ENCODE assay signal across 21 mouse cellular contexts in the genomic region with DNA sequence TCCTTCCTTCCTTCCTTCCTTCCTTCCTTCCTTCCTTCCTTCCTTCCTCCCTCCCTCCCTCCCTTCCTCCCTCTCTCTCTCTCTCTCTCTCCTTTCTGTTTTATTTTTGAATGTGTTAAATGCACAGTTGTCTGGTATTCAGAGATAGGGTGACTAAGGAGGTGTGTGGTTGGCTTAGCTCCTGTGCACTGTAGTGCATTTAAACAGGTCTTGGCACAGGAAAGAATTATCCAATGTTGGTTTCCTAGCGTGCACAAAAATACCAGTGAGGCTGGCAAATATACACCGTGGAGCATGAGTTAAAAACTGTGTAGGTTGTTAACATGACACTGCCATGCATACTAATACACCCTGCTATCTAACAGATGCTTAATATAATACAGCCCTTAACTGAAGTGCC.
DNase-seq lines count a peak whose midpoint lies in the region; ATAC-seq lines count a peak whose summit lies in the region.
"Had no signal": no experiment of that assay in that cellular context is flagged by ENCODE, and none has a peak within 500 bp of the region (broad histone marks: within the 10 kb centered on the region; RNA-seq: fewer than 3 reads in every experiment).

No protein-coding gene starts in this region.

- peak; percentile 84 for ATAC-seq in frontal cortex, adult (ENCODE audit: low TSS enrichment)
- peak; percentile 66 for ATAC-seq in megakaryocyte-erythroid progenitor cell, adult 5-6 weeks (replicated peaks; ENCODE audit: low FRiP score, low TSS enrichment, poor library complexity, severe bottlenecking)
- ATAC-seq: activated CD4-positive, CD25-positive, alpha-beta regulatory T cell, adult 4 months; forebrain, embryonic 13.5 days; forebrain, embryonic 15.5 days; forebrain, postnatal 0 days; Patski had no signal

- DNase-seq in frontal cortex, postnatal 10 days (ENCODE audit: low spot score in 2 of 2) = no peak
- peak; percentile 17 for DNase-seq in 416B (ENCODE audit: low read depth)
- peak; percentile 60 for DNase-seq in brain, adult 2 months (ENCODE audit: low read depth, low spot score)
- DNase-seq in cerebellum, adult 9-10 months = no peak
- DNase-seq in ovary, postnatal 14 days (ENCODE audit: low spot score) = no peak
- no peak for DNase-seq in cerebellum, postnatal 36 days
- DNase-seq: adrenal gland, adult 8-10 months; adrenal gland, postnatal 14 days; adrenal gland, postnatal 36 days; cerebellum, adult 11 months; cerebellum, adult 18-20 months; cerebellum, adult 8-10 months; cerebellum, postnatal 10 days; cerebellum, postnatal 25 days; forebrain, postnatal 0 days had no signal

Comparison
In these comparisons a context has a peak if more than half of its experiments do, and no peak if none do; other contexts are left out.
1. DNase-seq: peak in 416B (single experiment) and brain, adult 2 months (single experiment); none in frontal cortex, postnatal 10 days (0 of 2), cerebellum, adult 9-10 months (single experiment), ovary, postnatal 14 days (single experiment) and cerebellum, postnatal 36 days (0 of 2).